Mouse (Mus musculus) liver, embryonic 11.5 days (tissue): Measurements from ENCODE around the gene Rpl3. TPM values are rescaled to one million over a fixed set of nuclear protein-coding genes. Genes with fewer than 3 reads are reported as not detected.

Experiments
- ATAC-seq: fragments of 200-750 bp; cut with Nextera tagmentation; replicated peaks from 2 replicates; pipeline ENCODE4 v1.8.0; 2017; ENCODE audit warnings: moderate number of reproducible peaks, mild to moderate bottlenecking, moderate TSS enrichment, moderate library complexity; ENCODE audit not compliant: low FRiP score
- DNase-seq: peaks from one replicate; pipeline ENCODE4 v3.0.0-alpha.2; 2017; ENCODE audit warnings: low spot score
- H3K27ac ChIP-seq: fragments of 300-500 bp; sonication (generic); 2 replicates; pipeline ENCODE4 v1.5.1; 2014; ENCODE audit warnings: mild to moderate bottlenecking, low read depth, low read length, control low read depth
- H3K27me3 ChIP-seq: fragments of 300-500 bp; sonication (generic); replicated peaks from 2 replicates; pipeline ENCODE4 v1.6.1; 2014; ENCODE audit warnings: low read length, mixed read lengths; ENCODE audit not compliant: control insufficient read depth, insufficient read depth
- H3K36me3 ChIP-seq: fragments of 300-500 bp; sonication (generic); 2 replicates; pipeline ENCODE4 v1.6.1; 2014; ENCODE audit warnings: mild to moderate bottlenecking, low read length, moderate library complexity, mixed read lengths; ENCODE audit not compliant: control insufficient read depth, insufficient read depth
- H3K4me1 ChIP-seq: fragments of 300-500 bp; sonication (generic); replicated peaks from 2 replicates; pipeline ENCODE4 v1.6.1; 2014; ENCODE audit warnings: low read length, mixed read lengths; ENCODE audit not compliant: control insufficient read depth, insufficient read depth
- H3K4me2 ChIP-seq: fragments of 300-500 bp; sonication (generic); 2 replicates; pipeline ENCODE4 v1.6.1; 2014; ENCODE audit warnings: mild to moderate bottlenecking, control low read depth, moderate library complexity
- H3K4me3 ChIP-seq: fragments of 300-500 bp; sonication (generic); 2 replicates; pipeline ENCODE4 v1.5.1; 2014; ENCODE audit warnings: low read depth, low read length, control low read depth
- H3K9ac ChIP-seq: fragments of 300-500 bp; sonication (generic); 2 replicates; pipeline ENCODE4 v1.6.1; 2014; ENCODE audit warnings: low read depth, low read length, control low read depth
- H3K9me3 ChIP-seq: fragments of 300-500 bp; sonication (generic); 2 replicates; pipeline ENCODE4 v1.6.1; 2016; ENCODE audit warnings: low read length, inconsistent platforms, mixed read lengths; ENCODE audit not compliant: control insufficient read depth
- WGBS: fragments of 180-500 bp; shearing (Covaris S2); extraction: QIAGEN DNeasy Blood & Tissue Kit; methylation state at CpG from one replicate; pipeline ENCODE4 v1.1.7; 2014; 5-methylcytosine and 5-hydroxymethylcytosine counted together
- polyA plus RNA-seq: library from polyadenylated mRNA; unstranded; fragments of >200 nt; fragmentation: Nextera tagmentation; extraction: Ambion mirVana; gene quantifications from 2 replicates; pipeline ENCODE4 v1.2.1, GENCODE M21; 2014

The Rpl3 gene
- polyA plus RNA-seq, 1 experiment from 2014 or later, result 1,469 TPM

DNA sequence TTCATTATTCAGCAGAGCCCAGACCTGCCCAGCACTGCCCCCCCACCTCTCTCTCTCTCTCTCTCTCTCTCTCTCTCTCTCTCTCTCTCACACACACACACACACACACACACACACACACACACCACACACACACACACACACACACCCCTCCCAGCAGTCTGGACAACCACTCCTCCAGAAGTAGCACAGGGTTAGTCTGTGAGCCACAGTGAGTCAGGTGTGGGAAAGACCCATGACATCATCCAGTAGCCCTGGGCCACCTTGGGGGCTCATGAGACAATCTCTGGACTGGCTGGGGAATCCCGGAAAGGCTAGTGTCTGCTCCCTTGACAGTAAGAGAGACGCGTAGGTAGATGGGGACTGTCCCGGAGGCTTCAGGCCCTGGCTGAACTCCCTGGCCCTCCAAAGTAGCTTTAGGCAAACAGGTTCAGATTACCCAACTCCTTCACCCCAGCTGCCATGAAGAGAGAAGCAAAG is 30.6 kb downstream of the Rpl3 start:
- no peaks in the 10 kb centered on the region for H3K4me1 ChIP-seq
- 79% methylated on average over 4 of the region's 4 CpGs for WGBS
- no peaks in the 10 kb centered on the region; the same call in 1 of the 2 replicates for H3K27me3 ChIP-seq
- no peak overlapping the region for H3K9ac ChIP-seq
- DNase-seq (no peak), ATAC-seq (no peak)
- H3K4me2 ChIP-seq, result no peak overlapping the region
- no peak overlapping the region for H3K4me3 ChIP-seq
- H3K9me3 ChIP-seq, result no peaks in the 10 kb centered on the region
- no peak overlapping the region for H3K27ac ChIP-seq
- H3K36me3 ChIP-seq, result no peaks in the 10 kb centered on the region

DNA sequence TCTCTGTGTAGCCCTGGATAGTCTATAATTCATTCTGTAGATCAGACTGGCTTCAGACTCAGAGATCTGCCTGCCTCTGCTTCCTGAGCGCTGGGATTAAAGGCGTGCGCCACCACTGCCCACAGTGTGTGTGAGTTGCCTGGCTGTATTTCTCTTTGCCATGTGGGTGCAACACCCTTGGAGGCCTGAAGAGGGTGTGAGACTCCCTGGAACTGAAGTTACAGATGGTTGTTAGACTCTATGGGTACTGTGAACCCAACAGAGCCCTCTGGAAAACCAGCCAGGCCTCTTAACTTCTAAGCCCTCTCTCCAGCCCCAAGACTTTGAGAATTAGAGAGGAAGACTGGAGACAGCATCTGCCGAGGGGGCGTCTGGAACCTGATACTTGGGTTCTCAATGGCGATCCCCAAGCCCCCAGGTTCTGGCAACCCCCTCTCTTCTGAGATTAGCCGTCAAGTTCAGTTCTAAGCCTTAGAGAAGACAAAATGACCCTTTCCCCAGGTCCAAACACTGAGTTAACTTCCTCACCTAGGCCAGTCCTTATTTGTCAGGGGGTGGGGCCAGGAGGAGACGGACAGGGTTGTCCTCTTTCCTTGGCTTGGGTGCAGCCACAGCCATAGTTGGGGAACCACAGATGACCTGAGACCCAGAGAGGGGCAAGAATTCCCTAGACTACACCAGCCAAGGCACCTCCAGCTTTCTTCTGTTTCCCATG is 31.2 kb downstream of the Rpl3 start:
- Histone ChIP-seq H3K4me1 (no peaks in the 10 kb centered on the region), H3K4me3 (no peak overlapping the region), H3K36me3 (no peaks in the 10 kb centered on the region), H3K9ac (no peak overlapping the region), H3K9me3 (no peaks in the 10 kb centered on the region), H3K27me3 (no peaks in the 10 kb centered on the region; the same call in 1 of the 2 replicates), H3K27ac (no peak overlapping the region), H3K4me2 (no peak overlapping the region)
- DNase-seq (no peak), ATAC-seq (no peak)
- 91% methylated on average over 8 of the region's 8 CpGs for WGBS

DNA sequence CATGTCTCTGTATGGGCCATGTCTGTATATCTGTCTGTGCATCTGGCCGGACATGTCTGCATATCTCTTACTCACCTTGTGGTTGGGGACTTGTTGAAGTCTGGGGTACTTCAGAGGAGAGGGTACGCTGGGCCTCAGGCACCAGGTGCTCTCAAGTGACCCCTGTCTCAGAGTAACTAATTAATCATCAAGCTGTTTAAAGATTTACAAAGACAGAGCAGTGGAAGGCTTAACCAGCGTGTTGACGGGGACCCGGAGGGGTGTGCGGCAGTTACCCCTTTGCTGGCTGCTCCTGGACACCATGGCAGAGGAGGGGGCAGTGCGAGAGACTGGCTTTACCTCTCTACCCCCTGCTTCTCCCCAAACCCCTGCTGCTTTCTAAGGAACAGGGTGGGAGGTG is 32.1 kb downstream of the Rpl3 start:
- Histone ChIP-seq H3K27me3 (no peaks in the 10 kb centered on the region; the same call in 1 of the 2 replicates), H3K4me2 (no peak overlapping the region), H3K4me3 (no peak overlapping the region), H3K4me1 (no peaks in the 10 kb centered on the region), H3K36me3 (no peaks in the 10 kb centered on the region), H3K9ac (no peak overlapping the region), H3K27ac (no peak overlapping the region), H3K9me3 (no peaks in the 10 kb centered on the region)
- 68% methylated on average over 7 of the region's 7 CpGs for WGBS
- ATAC-seq (no peak; the same call in 1 of the 2 replicates), DNase-seq (no peak)

DNA sequence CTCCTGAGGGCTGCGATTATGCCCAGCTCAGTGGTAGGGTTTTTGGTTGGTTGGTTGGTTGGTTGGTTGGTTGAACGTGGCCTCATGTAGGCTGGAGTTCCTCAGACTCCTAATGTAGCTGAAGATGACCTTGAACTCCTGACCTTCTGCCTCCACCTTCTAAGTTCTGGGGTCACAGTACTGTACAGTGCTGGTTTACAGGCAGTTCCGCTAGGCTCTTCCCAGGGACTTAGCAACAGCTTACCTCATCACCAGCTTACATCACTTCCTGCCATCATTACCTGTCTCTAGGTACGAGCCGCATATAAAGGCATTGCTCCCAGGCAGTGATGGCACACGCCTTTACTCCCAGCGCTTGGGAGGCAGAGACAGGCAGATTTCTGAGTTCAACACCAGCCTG is 33.5 kb downstream of the Rpl3 start:
- Histone ChIP-seq H3K4me2 (no peak overlapping the region), H3K4me1 (peaks cover 10% of the 10 kb centered on the region), H3K36me3 (no peaks in the 10 kb centered on the region), H3K9me3 (no peaks in the 10 kb centered on the region), H3K27me3 (no peaks in the 10 kb centered on the region), H3K9ac (no peak overlapping the region), H3K27ac (no peak overlapping the region), H3K4me3 (no peak overlapping the region)
- WGBS, result 81% methylated on average over 7 of the region's 7 CpGs
- no peak for DNase-seq
- no peak for ATAC-seq

DNA sequence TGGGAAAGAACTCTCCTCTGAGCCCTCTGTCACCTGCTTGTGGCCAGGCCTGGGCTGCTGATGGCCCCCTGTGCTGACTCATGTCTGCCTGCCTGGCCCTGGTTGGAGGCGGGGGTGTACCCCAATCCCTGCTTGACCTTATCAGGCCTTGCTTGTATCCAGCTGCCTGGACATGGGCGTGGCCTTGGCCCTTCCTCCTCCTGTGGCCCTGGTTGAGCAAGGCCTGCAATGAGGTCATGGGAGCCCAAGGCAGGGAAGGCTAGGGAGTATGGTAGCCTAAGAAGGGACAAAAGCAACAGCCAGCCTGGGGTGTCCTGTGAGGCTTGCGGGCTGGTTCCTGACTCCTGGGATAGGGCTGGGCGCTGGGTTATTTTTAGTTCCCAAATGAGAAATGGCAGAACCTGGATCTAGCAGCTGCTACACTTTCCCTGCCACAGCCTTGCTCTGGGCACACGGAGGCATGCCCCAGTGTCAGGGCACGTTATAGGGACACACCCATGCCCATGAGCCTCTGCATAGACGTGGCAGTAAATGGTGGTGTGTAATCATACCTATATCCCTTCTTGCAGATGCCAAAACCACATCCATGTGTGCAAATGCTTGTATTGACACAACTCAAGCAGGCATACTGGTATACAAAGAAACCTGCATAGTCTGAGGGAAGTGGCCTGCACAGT is 37.5 kb downstream of the Rpl3 start:
- Histone ChIP-seq H3K36me3 (no peaks in the 10 kb centered on the region), H3K27me3 (no peaks in the 10 kb centered on the region), H3K27ac (no peak overlapping the region), H3K4me2 (no peak overlapping the region), H3K9ac (no peak overlapping the region), H3K4me3 (no peak overlapping the region), H3K4me1 (peaks cover 13% of the 10 kb centered on the region), H3K9me3 (no peaks in the 10 kb centered on the region)
- no peak for DNase-seq
- ATAC-seq, result peak; percentile 39
- 64% methylated on average over 7 of the region's 7 CpGs for WGBS

DNA sequence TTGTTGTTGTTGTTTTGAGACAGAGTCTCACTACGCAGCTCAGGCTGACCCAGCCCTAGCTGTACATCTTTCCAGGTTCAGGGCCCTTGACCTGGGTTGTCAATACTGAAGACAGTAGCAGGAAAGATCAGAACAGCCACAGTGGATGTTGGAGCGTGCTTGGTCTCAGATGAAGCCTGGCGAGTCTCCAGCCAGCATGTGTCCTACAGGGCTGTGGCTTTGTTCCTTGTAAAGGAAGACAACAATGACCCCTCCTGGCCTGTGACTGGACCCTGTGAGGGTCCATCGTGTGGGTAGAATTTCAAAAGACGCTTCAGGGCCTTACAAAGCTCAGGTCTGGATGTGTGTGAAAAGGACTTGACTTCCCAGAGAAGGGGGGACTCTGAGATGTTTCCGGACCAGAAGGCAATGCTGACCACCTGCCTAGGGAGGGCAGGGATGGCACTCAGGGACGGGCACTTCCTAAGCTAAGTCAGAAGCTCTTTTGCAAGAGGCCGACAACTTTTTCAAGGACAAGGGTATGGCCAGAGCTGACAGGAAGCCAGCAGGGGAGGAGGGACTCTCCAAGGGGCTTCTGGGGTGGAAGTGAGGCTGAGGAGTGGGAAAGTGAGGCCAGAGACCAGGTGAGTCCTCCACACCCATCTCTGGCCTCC is 38.2 kb downstream of the Rpl3 start:
- H3K36me3 ChIP-seq, result no peaks in the 10 kb centered on the region
- H3K4me3 ChIP-seq, result no peak overlapping the region
- DNase-seq (no peak), ATAC-seq (no peak)
- H3K4me1 ChIP-seq, result peaks cover 17% of the 10 kb centered on the region
- no peak overlapping the region for H3K9ac ChIP-seq
- H3K4me2 ChIP-seq, result no peak overlapping the region
- 75% methylated on average over 8 of the region's 8 CpGs for WGBS
- no peak overlapping the region for H3K27ac ChIP-seq
- no peaks in the 10 kb centered on the region for H3K9me3 ChIP-seq
- no peaks in the 10 kb centered on the region for H3K27me3 ChIP-seq

DNA sequence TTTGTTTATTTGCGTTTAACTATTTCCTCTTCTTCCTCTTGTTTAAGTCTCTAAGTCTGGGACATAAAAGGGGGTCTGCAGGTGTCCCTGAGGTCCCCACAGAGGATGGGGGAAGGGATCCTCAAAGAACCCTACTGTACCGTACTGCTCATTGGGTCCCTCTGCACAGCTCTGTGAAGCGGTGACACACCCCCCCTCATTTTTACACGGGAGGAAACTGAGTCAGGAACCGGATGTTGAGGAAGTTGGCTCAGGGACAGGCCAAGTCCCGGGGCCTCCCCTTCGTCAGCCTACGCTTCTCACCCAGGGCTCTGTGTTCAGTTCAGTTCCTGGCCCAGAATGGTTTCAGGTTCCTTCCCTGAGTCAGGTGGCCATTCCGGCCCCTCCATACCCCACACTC is 39.9 kb downstream of the Rpl3 start:
- 63% methylated on average over 9 of the region's 9 CpGs for WGBS
- Histone ChIP-seq H3K4me2 (no peak overlapping the region), H3K4me3 (no peak overlapping the region), H3K9me3 (no peaks in the 10 kb centered on the region), H3K27me3 (no peaks in the 10 kb centered on the region), H3K36me3 (no peaks in the 10 kb centered on the region), H3K27ac (no peak overlapping the region), H3K4me1 (peaks cover 26% of the 10 kb centered on the region), H3K9ac (no peak overlapping the region)
- ATAC-seq (no peak), DNase-seq (no peak)

DNA sequence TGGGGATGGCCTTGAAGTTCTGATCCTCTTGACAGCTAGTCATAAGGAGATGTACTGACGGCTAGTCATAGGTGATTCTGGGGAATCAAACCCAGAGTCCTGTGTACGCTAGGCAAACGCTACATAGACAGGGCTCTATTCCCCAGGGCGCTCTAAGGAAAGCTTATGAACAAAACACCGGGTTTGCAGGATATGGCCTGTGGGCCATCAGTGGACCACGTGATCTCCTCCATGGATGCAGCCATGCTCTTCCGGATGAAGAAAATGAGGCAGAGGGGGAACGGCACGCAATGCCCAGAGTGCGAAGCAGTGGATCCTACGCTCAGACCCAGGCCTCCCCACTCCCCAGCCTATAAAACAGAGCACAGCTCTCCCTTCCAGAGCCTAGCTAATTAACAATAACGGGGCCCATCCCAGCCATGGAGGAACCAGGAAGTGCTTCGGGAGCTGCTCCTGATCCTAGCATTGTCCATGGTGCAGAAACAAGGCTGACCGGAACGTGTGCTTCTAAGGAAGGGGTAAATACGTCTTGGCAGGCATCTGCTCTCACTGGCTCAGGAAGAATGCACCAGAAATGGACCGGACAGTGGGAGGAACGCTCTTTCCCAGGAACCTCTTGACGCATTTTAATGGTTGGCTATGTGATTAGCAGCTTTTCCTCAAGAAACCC is 40.4 kb downstream of the Rpl3 start:
- H3K4me1 ChIP-seq, result peaks cover 26% of the 10 kb centered on the region
- H3K9me3 ChIP-seq, result no peaks in the 10 kb centered on the region
- H3K4me2 ChIP-seq, result no peak overlapping the region
- H3K27ac ChIP-seq, result no peak overlapping the region
- H3K9ac ChIP-seq, result no peak overlapping the region
- H3K4me3 ChIP-seq, result no peak overlapping the region
- ATAC-seq, result no peak
- WGBS, result 74% methylated on average over 19 of the region's 19 CpGs
- no peaks in the 10 kb centered on the region for H3K27me3 ChIP-seq
- DNase-seq, result no peak
- H3K36me3 ChIP-seq, result no peaks in the 10 kb centered on the region
